Mouse (Mus musculus): ENCODE results near the gene Rnpepl1. TPM values are rescaled to one million over a fixed set of nuclear protein-coding genes. Genes with fewer than 3 reads are reported as not detected.

Rnpepl1 gene
- polyA plus RNA-seq, 1 experiment, result 164 TPM

GRCm38 (mm10) chr1:92936467-92936866 lies 25.9 kb downstream of the Rnpepl1 start:
- no peak for TF ChIP-seq CTCF (IDR thresholded peaks at IDR 0.05; ENCODE audit: extremely low read depth, insufficient read depth, insufficient read length, insufficient replicate concordance)
- no peak for TF ChIP-seq POLR2A (IDR thresholded peaks at IDR 0.05; ENCODE audit: low read depth, low read length)
- Histone ChIP-seq H3K4me1 (ENCODE audit: control insufficient read depth, insufficient read depth, insufficient read length) (no peaks in the 10 kb centered on the region; the same call in 1 of the 2 replicates), H3K27me3 (ENCODE audit: control insufficient read depth, insufficient read depth, low read length) (no peaks in the 10 kb centered on the region), H3K36me3 (ENCODE audit: control insufficient read depth, insufficient read depth, low read length) (peaks cover 10% of the 10 kb centered on the region), H3K27ac (ENCODE audit: insufficient read depth, low read length) (no peak overlapping the region), H3K4me3 (ENCODE audit: extremely low read depth, insufficient read depth, insufficient read length) (no peak overlapping the region)
- WGBS, result 94% methylated on average over 3 of the region's 3 CpGs
- no peak for DNase-seq (ENCODE audit: low read depth in 1 of 2, low spot score in 2 of 2)

- 88% methylated on average over 3 of the region's 3 CpGs for WGBS
- H3K27me3 ChIP-seq (ENCODE audit: control insufficient read depth, insufficient read depth, low read length), result no peaks in the 10 kb centered on the region
Observed at GRCm38 (mm10) chr1:92937797-92938196, 27.2 kb downstream of the Rnpepl1 start.

DNA sequence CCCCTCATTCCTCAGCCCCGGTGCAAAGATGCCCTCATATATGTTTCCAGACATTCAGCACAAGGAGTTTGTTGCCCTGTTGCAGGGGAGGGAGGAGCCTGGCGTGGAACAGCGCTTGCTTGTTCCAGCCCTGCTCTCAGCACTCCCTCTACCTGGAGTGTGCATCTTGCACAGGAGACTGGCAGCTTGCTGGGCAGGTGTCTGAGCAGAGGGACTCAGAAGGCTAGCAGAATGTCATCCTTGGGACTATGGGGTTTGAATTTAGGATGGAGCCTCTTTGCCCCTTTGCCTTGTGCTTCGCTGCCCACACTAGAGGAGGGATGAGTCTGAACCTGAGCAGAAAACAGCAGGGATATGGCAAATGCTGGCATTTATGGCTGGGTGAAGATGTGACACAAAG lies 29.2 kb downstream of the Rnpepl1 start:
- H3K36me3 ChIP-seq (ENCODE audit: control insufficient read depth, insufficient read depth, low read length), result peaks cover 12% of the 10 kb centered on the region
- H3K27me3 ChIP-seq (ENCODE audit: control insufficient read depth, insufficient read depth, low read length), result no peaks in the 10 kb centered on the region
- no peak for DNase-seq (ENCODE audit: low read depth in 1 of 2, low spot score in 2 of 2)
- no peak overlapping the region for H3K27ac ChIP-seq (ENCODE audit: insufficient read depth, low read length)
- H3K4me1 ChIP-seq (ENCODE audit: control insufficient read depth, insufficient read depth, insufficient read length), result no peaks in the 10 kb centered on the region
- TF ChIP-seq POLR2A (IDR thresholded peaks at IDR 0.05; ENCODE audit: low read depth, low read length) (no peak), CTCF (IDR thresholded peaks at IDR 0.05; ENCODE audit: extremely low read depth, insufficient read depth, insufficient read length, insufficient replicate concordance) (no peak)
- no peak overlapping the region for H3K4me3 ChIP-seq (ENCODE audit: extremely low read depth, insufficient read depth, insufficient read length)
- 95% methylated on average over 4 of the region's 4 CpGs for WGBS

More at GRCm38 (mm10) chr1:92937797-92938196, 27.2 kb downstream of the Rnpepl1 start:
- DNase-seq (ENCODE audit: low read depth in 1 of 2, low spot score in 2 of 2), result no peak
- no peak overlapping the region for H3K27ac ChIP-seq (ENCODE audit: insufficient read depth, low read length)
- peaks cover 10% of the 10 kb centered on the region for H3K36me3 ChIP-seq (ENCODE audit: control insufficient read depth, insufficient read depth, low read length)
- H3K4me3 ChIP-seq (ENCODE audit: extremely low read depth, insufficient read depth, insufficient read length), result no peak overlapping the region
- TF ChIP-seq POLR2A (IDR thresholded peaks at IDR 0.05; ENCODE audit: low read depth, low read length), result no peak
- no peak for TF ChIP-seq CTCF (IDR thresholded peaks at IDR 0.05; ENCODE audit: extremely low read depth, insufficient read depth, insufficient read length, insufficient replicate concordance)
- no peaks in the 10 kb centered on the region; the same call in 1 of the 2 replicates for H3K4me1 ChIP-seq (ENCODE audit: control insufficient read depth, insufficient read depth, insufficient read length)

GRCm38 (mm10) chr1:92943219-92943989 lies 32.8 kb downstream of the Rnpepl1 start:
- no peak overlapping the region for H3K27ac ChIP-seq (ENCODE audit: insufficient read depth, low read length)
- no peak for TF ChIP-seq POLR2A (IDR thresholded peaks at IDR 0.05; ENCODE audit: low read depth, low read length)
- no peak for TF ChIP-seq CTCF (IDR thresholded peaks at IDR 0.05; ENCODE audit: extremely low read depth, insufficient read depth, insufficient read length, insufficient replicate concordance)
- no peaks in the 10 kb centered on the region for H3K4me1 ChIP-seq (ENCODE audit: control insufficient read depth, insufficient read depth, insufficient read length)
- DNase-seq (ENCODE audit: low read depth in 1 of 2, low spot score in 2 of 2), result no peak
- peaks cover 15% of the 10 kb centered on the region for H3K36me3 ChIP-seq (ENCODE audit: control insufficient read depth, insufficient read depth, low read length)
- 95% methylated on average over 19 of the region's 19 CpGs for WGBS
- H3K4me3 ChIP-seq (ENCODE audit: extremely low read depth, insufficient read depth, insufficient read length), result no peak overlapping the region
- H3K27me3 ChIP-seq (ENCODE audit: control insufficient read depth, insufficient read depth, low read length), result no peaks in the 10 kb centered on the region

DNA sequence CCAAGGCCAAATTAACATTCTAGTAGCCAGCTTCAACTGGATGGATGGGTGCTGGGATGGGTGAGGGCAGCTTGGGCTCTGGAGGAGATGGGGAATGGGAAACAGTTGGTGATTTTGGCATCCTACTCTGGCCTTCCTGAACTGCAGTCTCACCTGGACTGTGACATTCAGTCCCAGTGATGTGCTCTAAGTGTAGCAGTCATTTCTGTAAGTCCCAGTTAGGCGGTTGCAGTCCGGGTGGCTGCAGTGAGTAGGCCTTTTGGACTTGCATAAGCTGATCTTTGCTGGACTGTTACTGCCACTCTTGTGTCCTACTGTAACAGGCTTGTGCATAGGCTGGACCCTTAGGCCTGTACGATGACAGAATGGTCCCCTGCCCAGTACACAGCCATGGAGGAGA lies 37.4 kb downstream of the Rnpepl1 start:
- Histone ChIP-seq H3K4me3 (ENCODE audit: extremely low read depth, insufficient read depth, insufficient read length) (no peak overlapping the region), H3K27me3 (ENCODE audit: control insufficient read depth, insufficient read depth, low read length) (no peaks in the 10 kb centered on the region), H3K36me3 (ENCODE audit: control insufficient read depth, insufficient read depth, low read length) (peaks cover 5% of the 10 kb centered on the region), H3K27ac (ENCODE audit: insufficient read depth, low read length) (no peak overlapping the region), H3K4me1 (ENCODE audit: control insufficient read depth, insufficient read depth, insufficient read length) (no peaks in the 10 kb centered on the region)
- WGBS, result 94% methylated on average over 3 of the region's 3 CpGs
- no peak for TF ChIP-seq CTCF (IDR thresholded peaks at IDR 0.05; ENCODE audit: extremely low read depth, insufficient read depth, insufficient read length, insufficient replicate concordance)
- TF ChIP-seq POLR2A (IDR thresholded peaks at IDR 0.05; ENCODE audit: low read depth, low read length), result no peak
- DNase-seq (ENCODE audit: low read depth in 1 of 2, low spot score in 2 of 2), result no peak

- WGBS, result 69% methylated on average over 6 of the region's 6 CpGs
- Histone ChIP-seq H3K4me3 (ENCODE audit: extremely low read depth, insufficient read depth, insufficient read length) (no peak overlapping the region), H3K36me3 (ENCODE audit: control insufficient read depth, insufficient read depth, low read length) (peaks cover 4% of the 10 kb centered on the region), H3K27me3 (ENCODE audit: control insufficient read depth, insufficient read depth, low read length) (no peaks in the 10 kb centered on the region), H3K4me1 (ENCODE audit: control insufficient read depth, insufficient read depth, insufficient read length) (no peaks in the 10 kb centered on the region), H3K27ac (ENCODE audit: insufficient read depth, low read length) (no peak overlapping the region)
- no peak for TF ChIP-seq POLR2A (IDR thresholded peaks at IDR 0.05; ENCODE audit: low read depth, low read length)
- no peak; the same call in 1 of the 2 replicates for TF ChIP-seq CTCF (IDR thresholded peaks at IDR 0.05; ENCODE audit: extremely low read depth, insufficient read depth, insufficient read length, insufficient replicate concordance)
- DNase-seq (ENCODE audit: low read depth in 1 of 2, low spot score in 2 of 2), result no peak
Observed at GRCm38 (mm10) chr1:92949426-92949825, 38.8 kb downstream of the Rnpepl1 start.

- DNase-seq (ENCODE audit: low read depth in 1 of 2, low spot score in 2 of 2), result no peak
- H3K4me1 ChIP-seq (ENCODE audit: control insufficient read depth, insufficient read depth, insufficient read length), result no peaks in the 10 kb centered on the region
- TF ChIP-seq POLR2A (IDR thresholded peaks at IDR 0.05; ENCODE audit: low read depth, low read length) (no peak), CTCF (IDR thresholded peaks at IDR 0.05; ENCODE audit: extremely low read depth, insufficient read depth, insufficient read length, insufficient replicate concordance) (no peak)
- H3K27me3 ChIP-seq (ENCODE audit: control insufficient read depth, insufficient read depth, low read length), result no peaks in the 10 kb centered on the region
- WGBS, result 71% methylated on average over 5 of the region's 5 CpGs
- H3K27ac ChIP-seq (ENCODE audit: insufficient read depth, low read length), result no peak within 1 kb of the TSS
- no peak within 1 kb of the TSS for H3K4me3 ChIP-seq (ENCODE audit: extremely low read depth, insufficient read depth, insufficient read length)
- H3K36me3 ChIP-seq (ENCODE audit: control insufficient read depth, insufficient read depth, low read length), result peaks cover 4% of the 10 kb centered on the region; the same call in 1 of the 2 replicates
Observed at GRCm38 (mm10) chr1:92950607-92951006, 40.0 kb downstream of the Rnpepl1 start, which contains the start of gene Gpr35. Gene Gpr35 (plus strand): TSS chr1:92950865.
